Mouse (Mus musculus): ENCODE measurements around the gene Rph3a.
"Not testable (repeated sequence)": the region's sequence is repeated elsewhere in the genome, so short reads cannot be mapped to it uniquely, and the experiment has no call there.

Gene Rph3a

GRCm38 (mm10) chr5:120908196-120908920 is 101.5 kb downstream of the Rph3a start:
- no peak for DNase-seq (ENCODE audit: low read depth, low spot score)

DNA sequence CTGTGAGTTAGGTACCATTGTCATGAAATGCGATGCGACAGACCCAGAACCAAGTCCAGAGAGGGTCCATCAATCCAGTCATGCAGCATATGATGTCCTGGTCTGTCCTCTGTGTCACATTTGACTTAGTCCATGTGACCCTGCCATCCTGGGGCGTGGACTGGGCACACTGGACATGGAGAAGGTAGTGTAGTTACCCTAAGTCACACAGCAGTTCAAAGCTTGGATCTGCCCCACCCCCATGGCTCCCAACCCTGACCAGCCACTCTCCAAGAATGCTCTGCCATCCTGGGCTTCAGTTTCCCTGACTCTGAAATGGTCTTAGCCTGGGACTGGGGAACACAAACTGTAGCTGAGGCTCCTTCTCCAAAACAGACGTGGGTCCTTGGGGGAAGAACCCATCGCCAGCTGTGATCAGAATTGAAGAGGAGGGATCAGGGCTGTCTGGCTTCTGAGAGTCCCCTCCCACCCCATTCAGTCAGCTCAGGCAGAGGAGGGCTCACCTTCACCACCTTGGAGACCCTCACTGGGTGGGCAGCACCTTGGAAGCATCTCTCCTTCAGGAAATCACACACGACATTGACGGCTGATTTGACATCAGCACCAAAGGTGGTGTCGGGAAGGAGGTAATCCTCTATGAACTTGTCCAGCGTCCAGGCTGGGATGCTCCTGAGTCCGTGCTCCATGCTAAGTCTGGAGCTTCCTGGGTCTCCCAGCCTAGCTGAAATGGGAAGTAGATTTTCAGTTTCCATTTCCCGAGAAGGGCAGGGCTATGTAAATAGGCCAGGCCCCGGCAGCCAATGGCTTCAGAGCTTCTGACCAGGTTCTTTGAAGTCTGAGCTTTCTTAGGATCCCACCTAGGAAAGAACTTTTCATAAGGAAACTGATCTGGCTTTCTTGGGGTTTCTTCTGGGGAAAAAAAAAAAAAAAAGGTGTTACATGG is 102.8 kb downstream of the Rph3a start, which contains the start of gene Oas1a:
Oas1a (minus strand) TSS at position 731 of the 943 bp plus-strand sequence.
- not testable (repeated sequence) for DNase-seq (ENCODE audit: low read depth, low spot score)

- DNase-seq (ENCODE audit: low read depth, low spot score) = no peak
Measured at GRCm38 (mm10) chr5:120902056-120902455, 107.8 kb downstream of the Rph3a start.

DNA sequence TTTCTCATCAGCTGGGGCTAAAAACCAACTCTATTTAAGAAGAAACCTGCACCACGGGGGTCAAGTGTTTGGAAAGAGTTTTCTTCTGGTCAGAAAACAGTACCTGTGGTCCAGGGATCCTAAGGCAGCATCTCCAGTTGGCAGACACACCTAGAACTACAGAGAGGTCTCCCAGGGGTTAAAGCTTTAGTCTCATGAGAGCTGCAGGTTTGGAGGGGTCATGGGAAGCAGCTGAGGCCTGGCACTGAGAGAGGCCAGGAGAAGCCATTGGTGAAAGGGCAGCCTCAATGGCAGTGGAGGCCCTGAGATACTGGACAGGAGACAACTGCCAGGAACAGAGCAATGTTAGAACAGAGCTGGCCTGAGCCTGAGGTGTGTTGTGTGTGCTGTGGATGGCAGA is 109.2 kb downstream of the Rph3a start:
- no peak for DNase-seq (ENCODE audit: low read depth, low spot score)

GRCm38 (mm10) chr5:120898726-120899125 is 111.2 kb downstream of the Rph3a start:
- no peak for DNase-seq (ENCODE audit: low read depth, low spot score)

GRCm38 (mm10) chr5:120898307-120898706 is 111.6 kb downstream of the Rph3a start:
- no peak for DNase-seq (ENCODE audit: low read depth, low spot score)

DNA sequence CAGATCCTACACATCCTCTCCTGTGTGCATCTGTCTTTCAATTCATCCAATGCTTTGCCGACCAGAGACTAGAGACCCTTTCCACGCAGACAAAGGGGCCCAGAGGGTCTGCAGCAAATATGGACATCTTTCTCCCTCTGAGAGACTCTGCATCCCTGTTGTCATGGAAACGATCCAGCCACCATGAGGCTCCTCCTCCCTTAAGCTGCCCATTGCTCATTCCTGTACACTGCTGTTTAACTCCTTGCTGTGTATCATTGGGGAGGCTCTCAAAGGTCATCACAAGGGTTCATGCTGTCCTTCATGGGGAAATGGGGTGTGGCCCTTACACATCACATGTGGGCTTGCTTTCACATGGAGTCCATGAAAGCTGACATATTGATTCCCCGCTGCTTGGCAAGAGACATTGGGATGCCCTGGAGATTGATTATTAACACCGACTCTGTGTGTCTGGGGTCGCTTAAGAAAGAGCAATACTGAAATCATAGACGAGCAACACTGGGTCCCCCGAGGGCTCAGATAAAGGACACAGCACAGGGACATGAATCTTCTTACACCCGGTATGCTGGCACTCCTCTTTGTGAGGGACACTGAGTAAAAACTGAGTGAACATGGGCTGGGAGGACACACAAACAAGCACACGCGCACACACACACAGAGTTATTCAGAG is 114.5 kb downstream of the Rph3a start:
- DNase-seq (ENCODE audit: low read depth, low spot score) = no peak

GRCm38 (mm10) chr5:120894692-120895091 is 115.2 kb downstream of the Rph3a start:
- not testable (repeated sequence) for DNase-seq (ENCODE audit: low read depth, low spot score)

GRCm38 (mm10) chr5:120893866-120894265 is 116.0 kb downstream of the Rph3a start:
- DNase-seq (ENCODE audit: low read depth, low spot score) = not testable (repeated sequence)

DNA sequence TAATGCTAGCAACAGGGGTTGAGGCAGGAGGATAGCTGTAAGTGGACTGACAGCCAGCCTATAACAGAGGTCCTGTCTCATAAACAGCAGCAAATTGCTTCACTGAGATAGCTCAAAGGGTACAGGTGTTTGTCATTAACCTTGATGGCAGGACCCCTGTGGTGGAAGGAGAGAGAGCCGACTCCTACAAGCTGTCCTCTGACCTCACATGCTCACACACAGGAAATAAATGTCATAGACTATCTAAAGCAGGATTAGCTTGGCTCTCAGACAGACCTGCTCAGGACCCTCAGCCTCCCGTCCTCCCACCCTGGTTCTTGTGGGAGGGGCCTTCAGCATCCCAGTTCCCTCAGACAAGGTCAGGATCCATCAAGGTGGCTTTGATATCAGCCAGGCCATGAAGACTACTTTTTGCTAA is 117.6 kb downstream of the Rph3a start:
- DNase-seq (ENCODE audit: low read depth, low spot score) = no peak

GRCm38 (mm10) chr5:120891566-120892242 is 118.2 kb downstream of the Rph3a start:
- DNase-seq (ENCODE audit: low read depth, low spot score) = not testable (repeated sequence)

DNA sequence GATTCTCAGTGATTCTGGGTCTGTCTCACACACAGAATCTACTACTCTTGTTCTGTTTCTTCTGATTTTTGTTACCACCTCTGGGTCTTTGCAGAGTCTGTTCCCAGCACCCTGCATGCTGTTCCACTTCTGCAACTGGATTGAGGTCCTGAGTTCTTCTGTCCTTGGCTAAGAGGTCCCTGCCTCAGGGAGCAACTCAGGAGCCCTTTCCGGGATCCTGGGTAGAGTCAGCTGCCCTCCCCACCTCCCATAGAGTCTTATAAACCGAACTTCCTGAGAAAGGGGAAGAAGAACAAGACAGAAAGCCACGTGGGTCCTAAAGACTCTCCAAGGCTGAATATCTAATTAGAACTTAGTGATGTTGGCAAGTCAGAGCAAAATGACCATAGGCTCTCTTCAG is 118.9 kb downstream of the Rph3a start:
- DNase-seq (ENCODE audit: low read depth, low spot score) = no peak

Measured in WW6 (cell line).